ENCODE assay signal across 29 mouse cellular contexts in genomic region chr7:18916254-18916653, GRCm38 (mm10). TPM values are rescaled to one million over a fixed set of nuclear protein-coding genes. Genes with fewer than 3 reads are reported as not detected.
DNase-seq lines count a peak whose midpoint lies in the region; ATAC-seq and TF ChIP-seq lines count a peak whose summit lies in the region.
"Had no signal": no experiment of that assay in that cellular context is flagged by ENCODE, and none has a peak within 500 bp of the region (broad histone marks: within the 10 kb centered on the region; RNA-seq: fewer than 3 reads in every experiment).

No protein-coding gene starts in this region.

- no peaks in the 10 kb centered on the region for H3K27me3 ChIP-seq in forebrain, postnatal 0 days (ENCODE audit: insufficient read depth, low read length)
- H3K27me3 ChIP-seq in forebrain, embryonic 16.5 days (replicated peaks; ENCODE audit: control insufficient read depth, insufficient read depth, low read length) = no peaks in the 10 kb centered on the region
- no peaks in the 10 kb centered on the region; the same call in 1 of the 2 replicates for H3K27me3 ChIP-seq in liver, embryonic 14.5 days (ENCODE audit: control insufficient read depth, insufficient read depth, low read length)
- no peaks in the 10 kb centered on the region for H3K27me3 ChIP-seq in liver, embryonic 11.5 days (replicated peaks; ENCODE audit: control insufficient read depth, insufficient read depth, low read length)
- H3K27me3 ChIP-seq in stomach, postnatal 0 days (ENCODE audit: control insufficient read depth, insufficient read depth, low read length) = no peaks in the 10 kb centered on the region
- H3K27me3 ChIP-seq: forebrain, embryonic 13.5 days; hindbrain, embryonic 15.5 days; lung, embryonic 15.5 days; midbrain, embryonic 13.5 days had no signal

- no peak for ATAC-seq in forebrain, postnatal 0 days
- ATAC-seq in forebrain, embryonic 16.5 days = no peak
- no peak for ATAC-seq in liver, embryonic 14.5 days (ENCODE audit: insufficient read depth)
- no peak for ATAC-seq in liver, embryonic 11.5 days (replicated peaks; ENCODE audit: low FRiP score)
- ATAC-seq in stomach, postnatal 0 days (ENCODE audit: low FRiP score, low TSS enrichment) = no peak
- ATAC-seq: forebrain, embryonic 13.5 days; intestine, embryonic 15.5 days; midbrain, embryonic 13.5 days had no signal

- no peaks in the 10 kb centered on the region for H3K9me3 ChIP-seq in forebrain, postnatal 0 days (ENCODE audit: low read length)
- H3K9me3 ChIP-seq in forebrain, embryonic 16.5 days (ENCODE audit: control insufficient read depth, low read length) = no peaks in the 10 kb centered on the region
- H3K9me3 ChIP-seq in liver, embryonic 14.5 days (ENCODE audit: control insufficient read depth, low read length) = no peaks in the 10 kb centered on the region
- H3K9me3 ChIP-seq in liver, embryonic 11.5 days (ENCODE audit: control insufficient read depth, low read length) = no peaks in the 10 kb centered on the region
- H3K9me3 ChIP-seq in stomach, postnatal 0 days (ENCODE audit: control insufficient read depth, low read length) = no peaks in the 10 kb centered on the region
- H3K9me3 ChIP-seq: forebrain, embryonic 13.5 days; hindbrain, embryonic 15.5 days; intestine, embryonic 15.5 days; limb, embryonic 12.5 days; lung, embryonic 15.5 days; midbrain, embryonic 13.5 days had no signal

- no peak for DNase-seq in forebrain, postnatal 0 days
- no peak for DNase-seq in liver, embryonic 14.5 days (ENCODE audit: low read depth in 3 of 3, low spot score in 3 of 3)
- no peak for DNase-seq in liver, embryonic 11.5 days (ENCODE audit: low spot score)
- peak; percentile 47 for DNase-seq in thymus, postnatal 4 days
- no peak for DNase-seq in thymus, postnatal 36 days
- no peak for DNase-seq in stomach, postnatal 0 days (ENCODE audit: low spot score)
- DNase-seq in Muller cell, postnatal 12 days (ENCODE audit: inconsistent ontology term) = no peak
- DNase-seq: adrenal gland, postnatal 25 days; B cell, adult 2 months; cerebellum, adult 18-20 months; cerebellum, postnatal 25 days; gastrocnemius, postnatal 36 days; heart, adult 18-20 months; kidney, adult 9 months; kidney, postnatal 10 days; layer of hippocampus, adult 9-11 months; lung, postnatal 36 days; thymus, postnatal 25 days had no signal

- TF ChIP-seq CTCF in forebrain, postnatal 0 days (IDR thresholded peaks at IDR 0.05; ENCODE audit: low read depth) = 0 out of 2 replicates have a peak, but pooled peaks have one; percentile 11
- peak; percentile 21; the same call in 1 of the 2 replicates for TF ChIP-seq CTCF in liver, embryonic 14.5 days (IDR thresholded peaks at IDR 0.05; ENCODE audit: low read depth)
- TF ChIP-seq CTCF in stomach, postnatal 0 days (IDR thresholded peaks at IDR 0.05; ENCODE audit: low read depth) = 0 out of 2 replicates have a peak, but pooled peaks have one; percentile 16

- H3K27ac ChIP-seq in forebrain, postnatal 0 days (ENCODE audit: low read depth, low read length) = no peak overlapping the region
- H3K27ac ChIP-seq in forebrain, embryonic 16.5 days (ENCODE audit: low read length) = no peak overlapping the region
- H3K27ac ChIP-seq in liver, embryonic 14.5 days = no peak overlapping the region
- no peak overlapping the region for H3K27ac ChIP-seq in liver, embryonic 11.5 days (ENCODE audit: low read depth, low read length)
- H3K27ac ChIP-seq in stomach, postnatal 0 days (replicated peaks) = no peak overlapping the region
- H3K27ac ChIP-seq: forebrain, embryonic 13.5 days; hindbrain, embryonic 15.5 days; intestine, embryonic 15.5 days; left cerebral cortex, adult 2 months; limb, embryonic 12.5 days; lung, embryonic 15.5 days; midbrain, embryonic 13.5 days had no signal

- no peak overlapping the region for H3K9ac ChIP-seq in forebrain, postnatal 0 days
- no peak overlapping the region for H3K9ac ChIP-seq in forebrain, embryonic 16.5 days (replicated peaks; ENCODE audit: low read depth, low read length)
- no peak overlapping the region for H3K9ac ChIP-seq in liver, embryonic 14.5 days (replicated peaks)
- H3K9ac ChIP-seq in liver, embryonic 11.5 days (ENCODE audit: low read depth, low read length) = no peak overlapping the region
- no peak overlapping the region for H3K9ac ChIP-seq in stomach, postnatal 0 days (ENCODE audit: low read length)
- H3K9ac ChIP-seq: forebrain, embryonic 13.5 days; heart, embryonic 12.5 days; hindbrain, embryonic 15.5 days; intestine, embryonic 15.5 days; limb, embryonic 12.5 days; lung, embryonic 15.5 days; midbrain, embryonic 13.5 days had no signal

- no peaks in the 10 kb centered on the region for H3K36me3 ChIP-seq in forebrain, postnatal 0 days (ENCODE audit: insufficient read depth)
- H3K36me3 ChIP-seq in forebrain, embryonic 16.5 days (ENCODE audit: control insufficient read depth, insufficient read depth) = no peaks in the 10 kb centered on the region
- no peaks in the 10 kb centered on the region for H3K36me3 ChIP-seq in liver, embryonic 14.5 days (replicated peaks; ENCODE audit: control insufficient read depth, insufficient read depth, low read depth)
- H3K36me3 ChIP-seq in liver, embryonic 11.5 days (ENCODE audit: control insufficient read depth, insufficient read depth, low read length) = no peaks in the 10 kb centered on the region
- no peaks in the 10 kb centered on the region for H3K36me3 ChIP-seq in stomach, postnatal 0 days (ENCODE audit: control insufficient read depth, insufficient read depth, low read length)
- H3K36me3 ChIP-seq: heart, embryonic 12.5 days; hindbrain, embryonic 15.5 days; intestine, embryonic 15.5 days; limb, embryonic 12.5 days; lung, embryonic 15.5 days; midbrain, embryonic 13.5 days had no signal

- no peak overlapping the region for H3K4me3 ChIP-seq in forebrain, postnatal 0 days (ENCODE audit: low read depth, low read length)
- no peak overlapping the region for H3K4me3 ChIP-seq in forebrain, embryonic 16.5 days (replicated peaks; ENCODE audit: low read length)
- no peak overlapping the region for H3K4me3 ChIP-seq in liver, embryonic 14.5 days (ENCODE audit: insufficient read depth in 1 of 2, low read depth in 2 of 2, low read length in 2 of 2)
- H3K4me3 ChIP-seq in liver, embryonic 11.5 days (ENCODE audit: low read depth, low read length) = no peak overlapping the region
- H3K4me3 ChIP-seq in stomach, postnatal 0 days (ENCODE audit: low read depth, low read length) = no peak overlapping the region
- H3K4me3 ChIP-seq: forebrain, embryonic 13.5 days; heart, embryonic 12.5 days; hindbrain, embryonic 15.5 days; intestine, embryonic 15.5 days; left cerebral cortex, adult 2 months; limb, embryonic 12.5 days; lung, embryonic 15.5 days; midbrain, embryonic 13.5 days had no signal

- no peak for TF ChIP-seq EP300 in liver, embryonic 14.5 days (IDR thresholded peaks at IDR 0.05; ENCODE audit: low read depth)
- TF ChIP-seq EP300 in stomach, postnatal 0 days (optimal IDR thresholded peaks at IDR 0.05) = no peak

- WGBS in forebrain, postnatal 0 days = 66% methylated on average over 4 of the region's 4 CpGs
- 74% methylated on average over 4 of the region's 4 CpGs for WGBS in forebrain, embryonic 16.5 days
- 38% methylated on average over 4 of the region's 4 CpGs for WGBS in liver, embryonic 14.5 days (ENCODE audit: insufficient replicate concordance)
- 63% methylated on average over 4 of the region's 4 CpGs for WGBS in liver, embryonic 11.5 days
- 71% methylated on average over 4 of the region's 4 CpGs for WGBS in stomach, postnatal 0 days

- H3K4me1 ChIP-seq in forebrain, postnatal 0 days (ENCODE audit: insufficient read depth) = peaks cover 4% of the 10 kb centered on the region; the same call in 1 of the 2 replicates
- H3K4me1 ChIP-seq in forebrain, embryonic 16.5 days (replicated peaks; ENCODE audit: control insufficient read depth, insufficient read depth, low read length) = peaks cover 6% of the 10 kb centered on the region
- no peaks in the 10 kb centered on the region for H3K4me1 ChIP-seq in liver, embryonic 14.5 days (replicated peaks; ENCODE audit: control insufficient read depth in 2 of 2, insufficient read depth in 2 of 2, low read length in 1 of 2)
- no peaks in the 10 kb centered on the region for H3K4me1 ChIP-seq in liver, embryonic 11.5 days (replicated peaks; ENCODE audit: control insufficient read depth, insufficient read depth, low read length)
- H3K4me1 ChIP-seq in stomach, postnatal 0 days (replicated peaks; ENCODE audit: control insufficient read depth, insufficient read depth) = no peaks in the 10 kb centered on the region

- H3K4me2 ChIP-seq in forebrain, postnatal 0 days (ENCODE audit: low read depth) = no peak overlapping the region
- H3K4me2 ChIP-seq in forebrain, embryonic 16.5 days (ENCODE audit: low read length) = no peak overlapping the region
- no peak overlapping the region for H3K4me2 ChIP-seq in liver, embryonic 14.5 days (ENCODE audit: low read depth)
- no peak overlapping the region for H3K4me2 ChIP-seq in liver, embryonic 11.5 days
- H3K4me2 ChIP-seq in stomach, postnatal 0 days (replicated peaks; ENCODE audit: low read depth) = no peak overlapping the region
- H3K4me2 ChIP-seq: forebrain, embryonic 13.5 days; heart, embryonic 12.5 days; hindbrain, embryonic 15.5 days; intestine, embryonic 15.5 days; limb, embryonic 12.5 days; lung, embryonic 15.5 days; midbrain, embryonic 13.5 days had no signal

RNA-seq across cellular contexts. Expression of gene Ccdc61, which starts 6.0 kb away (rescaled TPM):
- 12.8 and 17.2 TPM in 2 replicates for total RNA-seq in forebrain, postnatal 0 days (2014; rRNA removed)
- polyA plus RNA-seq in forebrain, postnatal 0 days (2015; fragmentation: Nextera tagmentation; extraction: Ambion mirVana) = 21.6 and 23.2 TPM in 2 replicates
- 23.9 and 24.0 TPM in 2 replicates for polyA plus RNA-seq in forebrain, embryonic 16.5 days (2015; fragmentation: Nextera tagmentation; extraction: Ambion mirVana)
- 6.5 and 10.0 TPM in 2 replicates for polyA plus RNA-seq in liver, embryonic 14.5 days (2012; rRNA removed)
- polyA plus RNA-seq in liver, embryonic 14.5 days (2014; fragmentation: Nextera tagmentation; extraction: Ambion mirVana) = 5.5 and 6.7 TPM in 2 replicates
- polyA plus RNA-seq in liver, embryonic 11.5 days (2014; fragmentation: Nextera tagmentation; extraction: Ambion mirVana) = 20.8 and 21.1 TPM in 2 replicates
- 15.4 and 19.1 TPM in 2 replicates for polyA plus RNA-seq in stomach, postnatal 0 days (2015; fragmentation: Nextera tagmentation; extraction: Ambion mirVana)

RNA-seq across cellular contexts. Expression of gene Nova2, which starts 9.4 kb away (rescaled TPM):
- 15.4 and 19.5 TPM in 2 replicates for total RNA-seq in forebrain, postnatal 0 days (2014; rRNA removed)
- 7.2 and 11.4 TPM in 2 replicates for polyA plus RNA-seq in forebrain, postnatal 0 days (2015; fragmentation: Nextera tagmentation; extraction: Ambion mirVana)
- polyA plus RNA-seq in forebrain, embryonic 16.5 days (2015; fragmentation: Nextera tagmentation; extraction: Ambion mirVana) = 15.8 and 17.3 TPM in 2 replicates
- 0.11 TPM in 2 replicates for polyA plus RNA-seq in liver, embryonic 14.5 days (2012; rRNA removed)
- 0.03 and 0.05 TPM in 2 replicates for polyA plus RNA-seq in liver, embryonic 14.5 days (2014; fragmentation: Nextera tagmentation; extraction: Ambion mirVana)
- 0.22 and 0.41 TPM in 2 replicates for polyA plus RNA-seq in liver, embryonic 11.5 days (2014; fragmentation: Nextera tagmentation; extraction: Ambion mirVana)
- 0.18 and 0.22 TPM in 2 replicates for polyA plus RNA-seq in stomach, postnatal 0 days (2015; fragmentation: Nextera tagmentation; extraction: Ambion mirVana)
- total RNA-seq: megakaryocyte-erythroid progenitor cell, adult 5-6 weeks; monocyte, adult 5-6 weeks had no signal

RNA-seq across cellular contexts. Expression of gene Pglyrp1, which starts 45.1 kb away (rescaled TPM):
- 13.8 and 14.9 TPM in 2 replicates for total RNA-seq in forebrain, postnatal 0 days (2014; rRNA removed)
- 26.9 and 27.0 TPM in 2 replicates for polyA plus RNA-seq in forebrain, postnatal 0 days (2015; fragmentation: Nextera tagmentation; extraction: Ambion mirVana)
- 26.3 and 26.7 TPM in 2 replicates for polyA plus RNA-seq in forebrain, embryonic 16.5 days (2015; fragmentation: Nextera tagmentation; extraction: Ambion mirVana)
- polyA plus RNA-seq in liver, embryonic 14.5 days (2012; rRNA removed) = 10.5 and 15.1 TPM in 2 replicates
- 23.2 and 32.0 TPM in 2 replicates for polyA plus RNA-seq in liver, embryonic 14.5 days (2014; fragmentation: Nextera tagmentation; extraction: Ambion mirVana)
- polyA plus RNA-seq in liver, embryonic 11.5 days (2014; fragmentation: Nextera tagmentation; extraction: Ambion mirVana) = 7.9 TPM in 2 replicates
- 103 and 110 TPM in 2 replicates for polyA plus RNA-seq in stomach, postnatal 0 days (2015; fragmentation: Nextera tagmentation; extraction: Ambion mirVana)
